Mouse (Mus musculus): ENCODE measurements around the gene Golph3l.

Gene Golph3l

DNA sequence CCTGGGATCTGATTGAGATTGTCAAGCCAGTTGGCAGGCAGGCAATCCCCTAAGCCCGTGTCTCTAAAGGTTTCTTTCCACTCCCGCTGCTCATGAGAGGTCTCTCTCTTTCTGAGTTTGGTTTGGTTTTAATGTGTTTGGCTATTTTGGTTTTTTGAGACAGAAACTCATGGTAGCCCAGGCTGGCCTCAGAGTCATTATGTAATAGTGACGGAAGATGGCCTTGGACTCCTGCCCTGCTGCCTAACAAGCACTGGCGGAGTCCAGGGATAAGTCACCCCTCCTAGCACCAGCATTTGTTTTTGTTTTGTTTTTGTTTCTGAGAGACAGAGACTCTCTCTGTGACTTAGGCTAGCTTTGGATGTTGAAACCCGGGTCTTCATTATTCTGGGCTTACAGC is 66.7 kb downstream of the Golph3l start:
- DNase-seq (ENCODE audit: low read depth, low spot score): no peak

DNA sequence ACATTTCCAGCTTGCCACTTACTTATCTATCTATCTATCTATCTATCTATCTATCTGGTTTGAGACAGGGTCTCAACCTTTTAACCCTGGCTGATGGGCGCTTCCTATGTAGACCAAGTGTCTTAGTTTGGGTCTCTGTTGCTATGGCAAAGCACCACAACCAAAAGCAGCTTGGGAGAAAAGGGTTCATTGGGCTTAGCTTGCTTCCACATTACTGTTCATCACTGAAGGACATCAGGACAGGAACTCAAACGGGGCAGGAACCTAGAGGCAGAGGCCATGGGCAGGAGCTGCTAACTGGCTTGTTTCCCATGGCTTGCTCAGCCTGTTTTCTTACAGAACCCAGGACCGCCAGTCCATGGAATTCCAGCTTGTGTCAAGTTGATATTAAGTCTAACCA is 68.4 kb downstream of the Golph3l start:
- no peak for DNase-seq (ENCODE audit: low read depth, low spot score)

DNA sequence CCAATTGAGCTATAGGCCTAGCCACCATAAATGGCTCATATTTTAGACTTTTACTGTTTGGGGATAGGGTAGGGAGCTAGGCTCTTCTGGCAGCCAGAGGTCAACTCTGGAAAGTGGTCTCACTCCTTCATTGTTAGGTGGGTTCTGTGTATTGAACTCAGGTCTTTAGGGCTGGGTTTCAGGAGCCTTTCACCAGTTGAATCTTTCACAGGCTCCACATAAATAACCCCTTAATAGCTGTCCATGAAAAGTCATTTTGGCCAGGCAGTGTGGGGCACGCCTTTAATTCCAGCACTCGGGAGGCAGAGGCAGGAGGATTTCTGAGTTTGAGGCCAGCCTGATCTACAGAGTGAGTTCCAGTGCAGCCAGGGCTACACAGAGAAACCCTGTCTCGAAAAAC is 69.0 kb downstream of the Golph3l start:
- DNase-seq (ENCODE audit: low read depth, low spot score): no peak

DNA sequence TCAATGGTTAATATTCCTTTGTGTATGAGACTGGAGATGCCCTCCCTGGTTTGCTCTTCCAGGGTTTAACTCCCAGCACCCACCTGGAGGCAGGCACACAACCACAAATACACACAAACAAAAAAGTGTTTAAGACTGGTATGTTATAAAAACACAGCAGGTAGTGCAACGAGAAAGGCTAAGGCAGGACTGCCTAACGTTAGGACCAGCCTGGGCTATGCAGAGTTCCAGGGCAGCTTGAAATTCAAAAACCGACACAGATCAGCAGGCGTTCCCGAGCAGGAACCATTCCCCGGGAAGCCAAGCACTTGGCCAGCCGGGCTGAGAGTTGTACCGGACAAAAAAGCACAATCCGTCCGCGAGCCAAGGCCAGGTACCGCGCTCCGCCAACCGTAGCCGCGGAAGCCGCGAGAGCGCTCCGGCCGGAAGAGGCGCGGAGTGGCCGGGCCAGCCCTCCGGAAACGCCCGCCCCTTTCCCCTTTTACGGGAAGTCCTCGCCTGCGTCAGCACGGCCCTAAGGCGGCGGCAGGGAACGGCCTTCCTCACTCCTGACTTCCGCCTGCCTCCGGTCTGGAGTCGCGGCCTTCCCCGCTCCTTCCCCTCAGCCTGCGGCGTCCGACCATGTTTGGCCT is 69.6 kb downstream of the Golph3l start, which contains the start of gene Mcl1:
Gene Mcl1 (plus strand): TSS at position 553 of the 632 bp plus-strand sequence.
- DNase-seq (ENCODE audit: low read depth, low spot score): peak; percentile 83

DNA sequence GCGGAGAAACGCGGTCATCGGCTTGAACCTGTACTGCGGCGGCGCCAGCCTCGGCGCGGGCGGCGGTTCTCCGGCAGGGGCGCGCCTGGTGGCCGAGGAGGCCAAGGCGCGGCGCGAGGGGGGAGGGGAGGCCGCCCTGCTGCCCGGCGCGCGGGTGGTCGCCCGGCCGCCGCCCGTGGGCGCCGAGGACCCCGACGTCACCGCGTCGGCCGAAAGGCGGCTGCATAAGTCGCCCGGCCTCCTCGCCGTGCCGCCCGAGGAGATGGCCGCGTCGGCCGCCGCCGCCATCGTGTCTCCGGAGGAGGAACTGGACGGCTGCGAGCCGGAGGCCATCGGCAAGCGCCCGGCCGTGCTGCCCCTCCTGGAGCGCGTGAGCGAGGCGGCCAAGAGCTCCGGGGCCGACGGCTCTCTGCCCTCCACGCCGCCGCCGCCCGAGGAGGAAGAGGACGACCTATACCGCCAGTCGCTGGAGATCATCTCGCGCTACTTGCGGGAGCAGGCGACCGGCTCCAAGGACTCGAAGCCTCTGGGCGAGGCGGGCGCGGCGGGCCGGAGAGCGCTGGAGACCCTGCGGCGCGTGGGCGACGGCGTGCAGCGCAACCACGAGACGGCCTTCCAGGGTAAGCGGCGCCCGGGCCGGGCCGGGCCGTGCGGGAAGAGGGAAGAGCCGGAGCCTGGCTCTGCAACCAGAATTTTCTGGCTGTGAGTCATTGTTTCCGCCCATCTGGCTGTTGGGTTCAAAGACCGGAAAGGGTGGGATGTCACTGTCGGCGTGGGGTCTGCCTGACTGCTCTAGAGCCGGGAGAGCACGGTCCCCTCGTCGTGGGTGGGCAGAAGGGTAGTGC is 70.4 kb downstream of the Golph3l start:
- no peak for DNase-seq (ENCODE audit: low read depth, low spot score)

DNA sequence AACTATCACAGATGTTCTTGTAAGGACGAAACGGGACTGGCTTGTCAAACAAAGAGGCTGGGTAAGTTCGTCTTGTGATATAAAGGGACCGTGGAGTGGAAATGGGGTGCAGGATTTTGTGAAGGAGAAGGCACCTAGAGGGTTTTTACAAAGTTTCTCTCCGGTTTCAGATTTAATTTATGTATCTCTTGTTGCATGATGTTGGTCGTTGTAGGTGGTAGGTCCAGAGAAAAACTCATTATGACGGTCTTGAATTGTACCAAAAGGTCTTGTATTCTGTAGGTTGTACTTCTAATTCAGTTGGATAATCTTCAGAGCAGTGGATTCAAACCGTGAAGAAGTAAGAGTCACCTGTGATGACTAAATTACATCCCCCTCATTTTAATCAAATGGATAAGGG is 71.2 kb downstream of the Golph3l start:
- no peak for DNase-seq (ENCODE audit: low read depth, low spot score)

DNA sequence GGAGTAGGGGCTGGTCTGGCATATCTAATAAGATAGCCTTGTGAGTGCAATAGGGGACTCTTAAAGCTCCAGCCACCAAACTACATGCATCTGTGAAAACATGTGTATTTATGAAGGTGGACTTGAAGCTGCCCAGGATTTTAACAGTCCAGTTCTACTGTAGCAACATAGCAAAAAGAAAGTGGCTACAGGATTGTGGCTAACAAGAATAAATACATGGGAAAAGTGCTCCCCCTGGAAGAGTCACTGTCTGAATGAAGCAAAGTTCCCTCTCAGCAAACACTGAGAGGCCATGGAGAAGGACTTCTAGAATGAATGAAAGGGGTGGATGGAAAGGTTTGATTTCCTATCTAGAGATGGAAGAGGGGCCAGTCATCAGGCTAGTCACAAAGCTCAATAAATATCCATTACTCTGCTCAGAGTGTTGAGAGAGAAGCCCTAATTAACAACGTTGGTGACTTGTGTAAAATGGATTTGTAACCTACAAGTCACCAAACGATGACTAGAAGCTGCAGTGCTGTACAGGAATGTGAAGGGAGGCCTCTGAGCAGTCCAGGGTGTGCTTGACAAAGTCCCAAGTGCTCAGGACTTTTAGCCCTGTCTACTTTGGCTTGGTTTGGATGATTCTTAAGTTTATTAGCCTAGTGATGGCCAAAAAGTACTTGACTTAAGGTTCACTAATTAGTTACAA is 72.2 kb downstream of the Golph3l start:
- no peak for DNase-seq (ENCODE audit: low read depth, low spot score)

DNA sequence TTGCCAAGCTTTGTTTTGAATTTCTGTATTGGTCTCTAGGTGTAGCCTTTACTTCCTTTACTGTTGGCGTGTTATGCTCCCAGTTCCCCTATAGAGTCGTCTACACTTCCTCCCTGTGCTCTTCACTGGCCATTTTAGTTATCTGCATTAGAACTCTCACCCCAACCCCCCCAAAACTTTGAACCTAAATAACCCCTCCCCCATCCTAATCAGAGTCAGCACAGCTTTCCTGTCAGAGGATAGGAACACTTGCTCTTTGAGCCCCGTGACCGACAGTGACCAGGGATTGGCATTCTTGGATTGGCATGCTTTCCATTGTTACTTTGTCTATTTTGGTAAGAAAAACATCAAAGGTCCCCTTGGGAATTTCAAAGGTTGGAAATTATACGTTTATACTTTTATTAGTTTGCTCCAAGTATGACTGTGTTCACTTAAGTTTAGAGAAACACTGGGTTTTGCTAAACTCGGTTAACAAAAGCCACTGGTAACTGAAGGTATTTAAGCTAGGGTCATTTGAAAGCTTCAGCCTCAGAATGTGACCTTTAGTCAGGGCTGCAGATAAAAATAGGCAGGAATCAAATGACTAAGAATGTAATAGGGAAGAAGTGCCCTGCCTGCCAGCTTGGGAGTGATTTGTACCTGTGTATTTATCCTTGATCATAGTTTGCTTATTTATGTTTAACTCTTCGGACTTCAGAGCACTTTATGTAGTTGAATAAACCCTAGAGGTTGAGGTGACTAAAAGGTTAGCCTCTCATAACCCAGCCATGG is 73.4 kb downstream of the Golph3l start:
- DNase-seq (ENCODE audit: low read depth, low spot score): no peak

GRCm38 (mm10) chr3:95662724-95663449 is 74.2 kb downstream of the Golph3l start:
- DNase-seq (ENCODE audit: low read depth, low spot score): no peak

- DNase-seq (ENCODE audit: low read depth, low spot score): no peak
These were observed 74.8 kb downstream of the Golph3l start for GRCm38 (mm10) chr3:95663486-95663885.

DNA sequence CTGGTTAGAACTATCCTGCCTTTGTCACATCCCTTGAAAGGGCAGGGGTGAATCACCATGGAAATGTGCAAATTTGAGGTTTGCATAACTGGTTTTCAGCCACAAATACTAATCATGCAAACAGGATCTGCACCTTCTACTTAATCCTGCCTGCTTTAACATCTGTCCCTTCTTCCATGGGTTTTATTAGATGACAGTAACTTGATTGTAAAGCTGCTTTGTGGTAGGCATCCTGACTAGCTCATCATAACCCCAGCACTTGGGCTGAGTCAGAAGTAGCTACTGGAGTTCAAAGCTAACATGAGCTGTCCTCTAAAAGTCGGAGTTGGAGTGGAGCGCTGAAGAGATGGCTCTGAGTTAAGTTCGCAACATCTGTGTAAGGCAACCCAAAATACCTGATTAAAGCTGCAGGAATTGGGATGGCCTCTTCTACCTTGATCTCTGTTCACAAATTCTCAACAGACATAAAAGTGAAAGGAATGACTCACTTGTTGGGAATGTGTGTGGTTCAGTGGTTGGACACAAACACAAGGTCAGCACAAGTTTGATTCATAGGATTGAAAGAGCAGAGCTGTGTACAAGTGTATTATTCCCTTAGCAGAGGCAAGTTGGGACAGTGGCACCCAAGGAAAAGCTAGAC is 75.4 kb downstream of the Golph3l start:
- no peak for DNase-seq (ENCODE audit: low read depth, low spot score)

DNA sequence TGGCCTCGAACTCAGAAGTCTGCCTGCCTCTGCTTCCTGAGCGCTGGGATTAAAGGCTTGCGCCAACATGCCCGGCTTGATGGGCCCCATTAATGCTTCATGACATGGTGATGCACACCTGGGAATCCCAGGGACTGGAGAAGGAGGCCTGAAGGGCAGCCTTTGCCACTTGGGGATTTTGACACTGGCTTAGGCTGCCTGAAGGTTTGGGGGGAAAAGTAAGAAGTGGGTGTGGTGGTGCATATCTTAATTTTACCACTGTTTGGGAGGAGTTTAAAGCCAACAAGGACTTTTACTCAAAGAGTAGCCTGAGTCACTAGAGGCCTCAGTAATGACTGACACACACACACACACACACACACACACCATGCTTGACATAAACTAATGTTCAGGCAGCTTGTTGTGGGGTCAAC is 76.2 kb downstream of the Golph3l start:
- DNase-seq (ENCODE audit: low read depth, low spot score): no peak

DNA sequence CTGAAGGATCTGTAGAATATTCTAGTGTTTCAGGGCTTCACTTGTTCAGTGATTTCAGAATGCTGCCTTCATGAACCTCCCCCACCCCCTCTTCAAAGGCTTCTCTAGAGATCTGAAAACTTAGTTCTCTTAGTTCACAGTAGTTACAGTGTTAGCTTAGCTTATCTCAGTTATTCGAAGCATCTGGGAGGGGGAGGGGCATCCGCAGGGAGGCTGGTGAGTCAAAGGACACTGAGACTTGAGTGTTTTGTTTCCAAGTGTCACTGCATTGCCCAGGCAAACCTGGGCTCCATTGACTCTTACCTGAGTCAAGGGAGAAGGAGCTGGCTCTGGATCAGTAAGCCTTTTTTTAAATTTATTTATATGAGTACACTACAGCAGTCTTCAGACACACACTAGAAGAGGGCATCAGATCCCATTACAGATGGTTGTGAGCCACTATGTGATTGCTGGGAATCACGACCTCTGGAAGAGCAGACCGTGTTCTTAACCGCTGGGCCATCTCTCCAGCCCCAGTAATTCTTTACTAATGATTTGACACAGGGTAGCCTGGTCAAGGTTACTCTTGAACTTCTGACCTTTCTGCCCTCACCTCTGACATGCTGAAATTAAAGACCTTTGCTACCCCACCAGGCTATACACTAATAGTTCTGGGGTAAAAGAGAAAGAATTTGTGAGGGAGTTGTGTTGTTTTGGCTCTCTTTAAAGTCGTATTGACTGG is 77.5 kb downstream of the Golph3l start:
- DNase-seq (ENCODE audit: low read depth, low spot score): no peak

GRCm38 (mm10) chr3:95667521-95667920 is 78.8 kb downstream of the Golph3l start:
- no peak for DNase-seq (ENCODE audit: low read depth, low spot score)

DNA sequence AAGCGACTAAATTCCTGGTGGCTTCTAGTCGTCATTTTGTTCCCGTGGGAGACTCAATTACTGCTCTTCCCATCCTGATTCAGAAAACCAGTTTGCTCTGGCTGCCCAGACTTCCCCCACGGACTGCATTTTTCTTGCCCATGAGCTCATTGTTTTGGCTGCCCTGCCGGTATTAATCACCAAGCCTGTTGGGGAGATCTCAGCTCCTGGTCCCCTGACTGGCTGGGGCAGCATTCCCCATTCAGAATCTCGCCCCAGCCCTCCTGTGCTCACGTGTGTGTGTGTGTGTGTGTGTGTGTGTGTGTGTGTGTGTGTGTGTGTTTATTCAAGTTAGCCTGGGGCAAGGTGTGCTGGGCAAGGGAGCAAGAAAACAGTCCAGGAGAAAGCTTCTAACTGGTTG is 79.3 kb downstream of the Golph3l start:
- DNase-seq (ENCODE audit: low read depth, low spot score): no peak
